Mouse (Mus musculus): ENCODE data around the gene Ppp1r37.
A peak's percentile ranks its signal among the peaks of the same experiment; 100 is the strongest.
"Not testable (repeated sequence)": the region's sequence is repeated elsewhere in the genome, so short reads cannot be mapped to it uniquely, and the experiment has no call there.

Gene Ppp1r37

DNA sequence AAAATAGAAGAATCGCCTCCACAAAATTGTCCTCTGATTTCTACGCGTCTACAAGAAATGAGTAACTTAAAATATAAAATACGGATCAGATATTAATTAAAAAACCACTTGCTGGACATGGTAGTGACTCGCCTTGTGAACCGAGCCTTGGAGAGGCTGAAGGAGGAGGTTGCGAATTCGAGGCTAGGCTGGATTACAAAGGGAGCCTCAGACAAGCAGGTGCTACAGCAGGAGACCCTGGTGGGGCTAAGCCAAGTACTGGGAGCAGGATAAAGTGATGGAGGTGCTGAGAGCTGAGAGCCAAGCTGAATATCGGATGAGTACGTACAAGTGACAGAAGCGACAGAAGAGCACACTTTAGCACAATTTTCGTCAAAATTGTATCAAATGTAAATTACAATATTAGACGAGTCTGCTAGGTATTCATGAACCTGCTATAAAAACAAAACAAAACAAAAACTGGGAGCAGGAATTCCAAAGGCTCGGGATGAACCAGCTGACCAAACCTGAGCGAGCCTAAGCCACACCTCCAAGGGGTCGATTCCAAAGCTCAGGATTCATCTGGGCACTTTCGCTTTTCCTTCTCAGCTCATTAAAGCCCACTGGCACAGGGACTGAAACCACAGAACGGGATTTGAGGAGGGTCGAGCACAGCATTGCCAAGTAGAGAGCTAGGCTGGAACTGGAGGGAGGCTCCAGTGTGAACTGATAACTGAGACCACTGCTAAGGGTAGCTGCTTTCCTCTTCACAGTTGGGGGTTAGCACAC lies at the start of gene Ppp1r37:
Gene Ppp1r37 (minus strand): TSS at position 434 of the 768 bp plus-strand sequence.
- no peak for DNase-seq (ENCODE audit: low spot score)

DNA sequence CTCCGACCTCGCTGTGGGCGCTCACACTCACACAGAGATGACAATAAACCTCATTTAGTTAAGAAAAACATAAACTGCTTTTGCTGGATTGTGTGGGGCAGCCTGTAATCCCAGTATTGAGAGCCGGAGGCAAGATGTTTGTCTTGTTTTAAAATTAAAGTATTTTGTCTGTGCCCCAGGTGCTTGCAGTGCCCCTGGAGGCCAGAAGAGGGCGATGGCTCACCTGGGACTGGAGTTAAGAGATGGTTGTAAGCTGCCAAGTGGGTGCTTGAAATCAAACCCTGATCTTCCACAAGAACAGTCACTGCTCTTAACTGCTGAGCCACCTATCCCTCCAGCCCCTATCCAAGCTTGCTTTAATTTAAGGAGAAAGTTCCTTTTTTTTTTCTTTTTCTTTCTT lies 48.1 kb upstream of the Ppp1r37 start:
- DNase-seq (ENCODE audit: low spot score) = no peak

DNA sequence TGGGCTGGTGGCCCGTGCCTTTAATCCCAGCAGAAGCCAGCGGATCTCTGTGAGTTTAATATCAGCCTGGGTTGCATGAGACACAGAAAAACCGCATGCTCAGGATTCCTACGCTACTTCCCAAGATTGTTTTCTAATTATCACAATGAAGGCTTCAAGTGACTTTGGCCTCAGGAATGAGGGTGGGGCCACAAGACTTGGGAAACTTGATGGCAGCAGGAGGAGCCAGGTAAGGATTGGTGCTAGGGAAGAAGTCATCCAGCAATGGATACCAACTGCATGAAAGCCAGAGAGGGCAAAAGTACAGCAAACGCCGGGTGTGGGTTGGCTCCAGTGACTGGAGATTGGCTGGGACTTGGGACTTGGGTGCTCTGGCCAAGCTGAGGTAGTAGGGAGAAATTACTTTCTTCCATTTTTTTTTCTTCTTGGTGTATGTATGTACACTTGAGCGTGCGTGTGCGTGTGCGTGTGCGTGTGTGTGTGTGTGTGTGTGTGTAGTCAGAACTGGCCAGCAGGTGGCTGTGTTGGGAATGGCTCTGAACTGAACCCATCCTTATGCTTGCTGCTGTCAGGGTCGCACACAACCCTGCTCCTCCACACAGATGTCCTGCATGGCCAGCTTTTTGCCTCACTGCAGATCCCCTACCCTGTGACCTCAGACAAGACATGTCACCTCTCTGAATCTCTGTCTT lies 46.9 kb upstream of the Ppp1r37 start:
- DNase-seq (ENCODE audit: low spot score) = no peak

DNA sequence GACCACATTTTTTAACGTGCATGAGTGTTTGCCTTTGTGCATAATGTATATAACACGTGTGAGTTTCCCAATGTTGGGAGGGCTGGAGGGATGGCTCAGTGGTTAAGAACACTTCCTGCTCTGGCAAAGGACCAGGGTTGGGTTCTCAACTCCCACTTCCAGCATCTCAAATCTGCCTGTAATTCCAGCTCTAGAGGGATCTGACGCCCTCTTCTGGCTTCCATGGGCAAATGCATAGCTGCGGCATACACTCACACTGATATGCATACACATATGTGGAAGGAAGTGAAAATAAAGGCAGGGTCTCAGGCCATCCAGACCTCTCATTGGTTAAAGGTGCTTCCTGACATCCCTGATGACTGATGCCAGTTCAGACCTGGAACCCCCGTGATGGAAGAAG lies 44.4 kb upstream of the Ppp1r37 start:
- no peak for DNase-seq (ENCODE audit: low spot score)

DNA sequence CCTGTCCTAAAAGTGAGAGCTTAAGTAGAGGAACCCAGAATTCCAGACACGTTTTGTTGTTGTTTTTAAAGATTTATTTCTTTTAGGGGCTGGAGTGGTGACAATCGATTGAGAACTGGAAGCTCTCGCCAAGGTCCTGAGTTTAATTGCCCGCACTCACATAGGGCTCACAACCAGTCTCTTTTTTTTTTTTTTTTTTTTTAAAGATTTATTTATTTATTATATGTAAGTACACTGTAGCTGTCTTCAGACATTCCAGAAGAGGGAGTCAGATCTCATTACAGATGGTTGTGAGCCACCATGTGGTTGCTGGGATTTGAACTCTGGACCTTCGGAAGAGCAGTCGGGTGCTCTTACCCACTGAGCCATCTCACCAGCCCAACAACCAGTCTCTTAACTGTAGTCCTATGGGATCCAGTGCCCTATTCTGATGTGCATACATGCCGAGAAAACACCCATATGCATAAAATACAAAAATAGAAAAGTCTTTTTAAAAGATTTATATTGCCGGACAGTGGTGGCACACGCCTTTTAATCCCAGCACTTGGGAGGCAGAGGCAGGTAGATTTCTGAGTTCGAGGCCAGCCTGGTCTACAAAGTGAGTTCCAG lies 41.8 kb upstream of the Ppp1r37 start:
- DNase-seq (ENCODE audit: low spot score) = not testable (repeated sequence)

DNA sequence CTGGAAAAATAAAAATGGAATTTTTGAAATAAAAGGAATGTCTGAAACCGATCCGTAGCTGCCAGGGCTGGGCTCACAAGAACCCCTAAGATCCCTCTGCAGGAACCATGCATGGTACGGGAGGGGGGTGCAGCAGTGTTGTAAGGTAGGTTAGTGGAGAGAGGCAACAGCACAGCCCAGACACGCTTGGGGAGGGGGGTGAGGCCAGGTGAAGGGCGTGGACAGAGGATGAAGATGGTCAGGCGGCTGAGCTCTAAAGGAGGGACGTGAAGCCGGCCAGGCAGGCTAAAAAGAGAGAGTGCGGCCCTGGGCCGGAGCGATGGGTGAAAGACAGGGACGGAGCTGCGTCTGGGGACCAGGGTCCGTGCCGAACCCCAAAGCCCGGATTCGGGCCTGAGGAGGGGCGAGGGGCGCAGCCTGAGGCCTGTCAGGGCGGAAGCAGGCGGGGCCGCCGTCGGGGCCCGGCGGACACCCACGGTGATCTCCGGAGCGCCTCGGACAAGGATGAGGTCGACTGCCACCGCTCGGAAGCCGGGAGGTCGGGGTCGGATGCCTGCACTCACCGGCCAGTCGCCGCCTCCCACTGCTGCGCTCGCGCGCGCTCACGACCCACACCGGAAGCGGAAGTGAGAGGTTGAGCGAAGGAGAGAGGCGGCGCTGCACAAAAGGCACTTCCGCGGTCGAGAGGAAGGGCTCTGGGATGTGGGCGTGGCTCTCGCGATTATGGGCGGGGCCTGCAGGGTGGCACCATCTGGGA lies 41.2 kb upstream of the Ppp1r37 start, which contains the start of gene Clasrp:
Gene Clasrp (minus strand): TSS at position 638 of the 757 bp plus-strand sequence.
- peak; percentile 93 for DNase-seq (ENCODE audit: low spot score)

DNA sequence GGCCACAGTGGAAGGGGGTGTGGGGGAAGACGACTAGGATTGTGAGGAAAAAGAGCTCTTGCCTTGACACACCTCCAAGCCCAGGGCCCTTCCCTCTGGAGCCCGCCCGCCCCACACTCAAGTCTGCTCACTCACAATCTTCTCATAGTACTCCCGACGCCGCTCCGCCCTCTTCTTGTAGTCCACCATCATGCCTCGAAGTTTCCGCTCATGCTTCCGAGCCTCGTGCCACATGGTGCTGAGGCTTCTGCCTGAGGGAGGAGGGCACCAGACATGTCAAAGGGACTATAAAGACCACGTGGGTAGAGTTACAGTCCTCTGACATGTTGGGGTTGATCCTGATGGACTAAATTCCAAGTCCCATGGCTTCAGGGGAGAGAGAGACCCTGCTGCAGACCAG lies 40.2 kb upstream of the Ppp1r37 start:
- no peak for DNase-seq (ENCODE audit: low spot score)

DNA sequence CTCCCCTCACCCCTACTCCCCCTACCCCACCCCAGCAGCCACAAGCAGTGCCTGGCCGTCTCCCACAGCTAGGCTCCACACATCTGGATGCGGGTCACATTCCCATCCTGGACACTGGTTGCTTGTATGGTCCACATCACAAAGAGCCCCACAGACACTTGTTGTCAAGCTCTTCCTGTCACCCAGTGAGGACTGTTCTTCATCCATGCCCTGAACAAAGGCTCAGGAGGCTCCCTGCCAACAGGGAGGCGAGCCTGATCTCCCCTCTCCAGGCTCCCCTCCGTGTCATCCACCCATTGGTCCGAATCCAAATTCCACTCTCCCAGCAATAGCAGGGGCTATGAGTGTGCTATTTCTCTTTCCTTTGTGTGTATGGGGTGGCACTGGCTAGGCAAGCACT lies 37.7 kb upstream of the Ppp1r37 start:
- no peak for DNase-seq (ENCODE audit: low spot score)

DNA sequence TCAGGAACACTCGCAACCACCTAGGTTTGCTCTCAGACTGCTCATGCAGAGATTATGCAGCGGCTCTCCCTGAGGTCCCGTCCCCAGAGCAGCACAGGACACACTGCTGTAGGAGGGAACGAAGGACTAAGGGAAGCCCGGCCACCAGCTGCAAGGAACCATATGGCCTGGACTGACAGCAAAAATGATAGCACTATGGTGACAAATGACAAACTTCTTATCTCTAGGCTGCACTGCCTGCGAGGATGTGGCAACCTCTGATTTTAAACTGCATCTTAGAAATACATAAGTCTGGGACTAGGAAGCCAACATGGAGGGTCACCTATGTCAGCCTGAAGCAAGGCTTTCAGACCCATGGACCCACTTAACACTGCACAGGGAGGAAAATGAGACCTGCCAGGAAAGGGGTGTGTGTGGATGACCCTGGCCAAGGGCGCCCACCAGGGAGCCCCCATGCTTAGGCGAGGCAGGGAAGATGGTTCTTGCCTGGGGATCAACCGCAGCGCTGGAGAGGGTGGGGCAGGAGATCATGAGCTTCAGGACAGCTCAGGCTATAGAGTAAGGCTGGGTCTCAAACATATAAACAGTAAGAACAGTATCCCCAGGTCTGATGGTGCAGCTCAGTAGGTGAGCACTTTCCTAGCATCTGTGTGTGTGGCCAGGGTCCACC lies 30.3 kb upstream of the Ppp1r37 start:
- DNase-seq (ENCODE audit: low spot score) = no peak

DNA sequence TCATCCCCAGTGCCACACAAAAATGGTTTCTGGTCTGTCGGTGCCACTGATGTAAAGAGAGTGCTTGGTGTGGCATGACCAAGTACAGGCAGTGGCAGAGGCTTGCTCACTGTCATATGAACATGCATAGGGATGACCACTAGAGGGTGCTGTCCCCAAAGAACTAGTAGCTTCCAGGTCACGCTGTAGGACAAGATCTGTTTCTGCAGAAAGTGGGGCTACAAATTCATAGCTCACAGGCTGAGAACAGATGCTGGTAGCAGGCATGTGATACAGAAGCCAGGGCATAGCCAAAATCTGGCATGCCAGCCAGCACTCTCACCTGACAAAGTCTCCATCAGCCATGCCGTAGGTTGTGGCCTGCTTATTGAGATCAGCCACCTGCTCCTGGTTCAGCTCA lies 27.0 kb upstream of the Ppp1r37 start:
- peak; percentile 47 for DNase-seq (ENCODE audit: low spot score)

DNA sequence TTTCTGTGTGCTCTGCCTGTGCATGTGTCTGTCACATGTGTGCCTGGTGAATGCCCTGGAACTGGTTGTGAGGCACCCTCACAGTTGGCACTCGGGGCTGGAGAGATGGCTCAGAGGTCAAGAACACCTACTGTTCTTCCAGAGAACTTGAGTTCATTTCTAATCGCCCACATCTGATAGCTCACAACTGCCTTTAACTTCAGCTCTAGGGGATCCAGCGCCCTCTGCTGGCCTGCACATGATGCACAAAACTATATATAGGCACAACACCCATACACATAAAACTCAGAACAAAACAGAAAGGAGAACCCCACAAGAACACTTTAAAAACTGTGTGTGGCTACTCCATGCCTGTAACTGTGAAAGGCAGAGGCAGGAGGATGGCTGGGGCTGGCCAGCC lies 26.3 kb upstream of the Ppp1r37 start:
- no peak for DNase-seq (ENCODE audit: low spot score)

DNA sequence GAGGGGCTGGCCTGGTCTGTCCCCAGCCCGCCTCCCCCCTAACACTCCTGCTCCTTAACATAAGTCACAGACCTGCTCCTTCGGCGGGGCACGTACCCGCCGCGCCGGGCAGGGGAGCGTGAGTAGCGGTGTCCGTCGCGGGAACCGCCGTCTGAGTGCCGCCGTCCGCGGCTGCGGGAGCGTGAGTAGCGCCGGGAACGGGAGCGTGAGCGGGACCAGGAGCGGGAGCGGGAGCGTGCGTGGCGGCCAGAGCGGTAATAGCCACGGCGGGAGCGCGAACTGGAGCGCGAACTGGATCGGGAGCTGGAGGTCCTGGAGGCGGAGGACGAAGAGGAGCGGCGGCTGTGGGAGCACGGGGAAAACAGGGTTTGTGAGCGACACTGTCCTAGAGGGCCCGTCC lies 23.4 kb upstream of the Ppp1r37 start:
- DNase-seq (ENCODE audit: low spot score) = no peak

DNA sequence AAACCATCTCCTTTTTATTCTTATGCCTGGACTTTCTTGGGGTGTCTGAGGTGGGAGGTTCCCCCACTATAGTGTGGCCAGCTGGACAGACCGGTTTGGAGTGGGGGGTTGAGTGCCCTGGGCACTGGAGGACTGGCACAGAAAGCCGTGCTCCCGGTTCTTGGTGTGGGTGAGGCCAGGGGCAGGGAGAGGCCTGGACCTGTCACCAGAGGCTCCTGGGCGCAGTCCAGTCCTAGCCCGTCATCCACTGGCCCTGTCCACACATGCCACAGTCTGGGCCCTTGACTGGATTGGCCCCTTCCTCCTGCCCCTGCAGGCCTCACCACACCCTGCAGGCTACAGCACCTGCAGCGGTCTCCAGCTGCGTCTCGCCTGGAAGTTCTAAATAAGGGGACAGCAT lies 17.8 kb upstream of the Ppp1r37 start:
- DNase-seq (ENCODE audit: low spot score) = no peak

DNA sequence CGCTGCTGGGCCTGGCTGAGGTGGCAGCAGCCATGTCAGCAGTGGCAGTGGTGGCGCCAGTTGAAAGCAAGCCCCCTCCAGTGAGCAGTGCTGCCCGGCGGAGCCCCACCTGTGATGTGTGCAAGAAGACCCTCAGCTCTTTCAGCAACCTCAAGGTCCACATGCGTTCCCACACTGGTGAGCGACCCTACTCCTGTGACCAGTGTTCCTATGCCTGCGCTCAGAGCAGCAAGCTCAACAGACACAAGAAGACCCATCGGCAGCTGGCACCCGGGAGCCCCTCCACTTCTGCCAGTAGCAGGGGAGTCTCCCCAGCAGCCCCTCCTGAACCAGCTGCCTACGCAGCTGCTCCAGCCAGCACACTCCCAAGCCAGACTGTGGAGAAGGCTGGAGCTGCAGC lies 16.9 kb upstream of the Ppp1r37 start:
- no peak for DNase-seq (ENCODE audit: low spot score)

DNA sequence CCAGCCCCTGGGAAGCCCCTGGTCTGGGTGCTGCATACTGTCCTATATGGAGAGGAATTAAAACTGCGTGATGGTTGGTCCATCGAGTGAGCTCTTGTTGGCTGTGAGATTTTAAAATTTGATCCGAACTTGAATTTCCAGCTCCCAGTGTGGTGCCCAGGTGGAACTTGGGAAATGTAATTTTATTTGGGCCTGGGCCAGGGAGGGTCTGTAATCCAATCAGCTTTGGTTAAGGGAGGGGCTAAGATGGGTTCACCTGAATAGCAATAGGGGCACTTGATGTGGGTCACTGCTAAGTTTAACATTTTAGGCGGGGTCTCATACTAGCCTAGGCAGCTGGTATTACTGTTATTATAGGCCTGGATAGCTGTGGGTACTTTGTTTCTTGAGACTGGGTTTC lies 15.6 kb upstream of the Ppp1r37 start:
- DNase-seq (ENCODE audit: low spot score) = no peak

DNA sequence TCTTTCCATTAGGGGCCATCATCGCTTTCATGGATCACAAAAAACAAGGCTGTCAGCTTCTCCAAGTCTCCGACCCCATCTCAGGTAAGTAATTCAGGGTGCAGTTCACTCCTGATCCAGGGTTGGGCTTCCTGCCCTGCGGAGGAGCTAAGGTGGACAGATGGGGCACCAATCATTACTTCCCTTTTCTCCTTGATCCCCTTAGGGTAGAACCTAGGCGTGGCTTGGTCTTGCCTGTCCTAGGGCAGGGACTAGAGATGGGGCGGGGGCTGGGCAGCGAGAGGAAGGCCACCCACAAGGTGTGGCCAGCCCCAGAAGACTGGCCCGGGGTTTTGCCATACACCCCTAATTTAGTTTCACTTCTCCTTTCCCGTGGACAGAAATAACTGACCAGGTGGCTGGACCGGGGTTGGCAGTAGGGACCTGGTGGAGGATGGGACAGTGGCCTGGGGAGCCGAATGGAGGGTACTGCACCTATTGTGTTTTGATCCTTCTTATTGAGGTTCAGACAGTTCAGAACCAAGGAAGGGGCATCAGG lies 15.1 kb upstream of the Ppp1r37 start:
- no peak for DNase-seq (ENCODE audit: low spot score)

DNA sequence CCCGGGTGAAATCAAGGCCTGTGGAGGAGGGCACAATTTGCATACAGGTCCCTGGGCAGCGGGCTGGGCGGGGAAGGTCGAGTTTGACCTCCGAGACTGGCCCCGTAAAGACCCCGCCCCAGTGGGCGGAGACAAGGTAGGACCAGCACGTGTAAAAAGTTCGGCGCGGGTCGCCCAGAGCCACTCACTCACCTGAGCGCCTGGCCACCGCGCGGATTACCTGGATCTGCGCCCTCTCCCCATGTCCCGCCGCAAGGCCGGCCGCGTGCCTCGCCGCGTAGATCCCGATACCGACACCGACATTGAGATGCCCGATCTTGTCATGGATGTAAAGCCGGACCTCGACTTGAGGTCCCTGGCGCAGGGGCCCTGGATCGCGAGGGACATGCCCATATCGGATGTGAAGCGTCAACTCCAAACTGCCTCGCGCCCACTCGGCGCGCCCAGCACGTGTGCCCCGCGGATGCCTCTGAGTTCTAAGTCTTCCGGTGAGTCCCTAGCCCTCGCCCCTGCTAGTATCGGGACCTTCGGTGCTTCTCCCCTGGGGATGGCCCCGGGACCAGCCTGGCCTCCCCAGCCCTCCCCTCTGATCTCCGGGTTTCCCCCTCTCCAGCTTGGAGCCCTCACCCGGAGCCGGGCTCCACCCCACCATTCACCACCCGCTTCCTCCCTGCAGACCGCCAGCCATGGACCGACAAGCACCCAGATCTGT lies 14.4 kb upstream of the Ppp1r37 start, which contains the start of the genes Zfp296 and Gemin7:
Gene Zfp296 (plus strand): TSS at position 147 of the 712 bp plus-strand sequence.
Gene Gemin7 (minus strand): TSS at position 455 of the 712 bp plus-strand sequence.
- DNase-seq (ENCODE audit: low spot score) = no peak

DNA sequence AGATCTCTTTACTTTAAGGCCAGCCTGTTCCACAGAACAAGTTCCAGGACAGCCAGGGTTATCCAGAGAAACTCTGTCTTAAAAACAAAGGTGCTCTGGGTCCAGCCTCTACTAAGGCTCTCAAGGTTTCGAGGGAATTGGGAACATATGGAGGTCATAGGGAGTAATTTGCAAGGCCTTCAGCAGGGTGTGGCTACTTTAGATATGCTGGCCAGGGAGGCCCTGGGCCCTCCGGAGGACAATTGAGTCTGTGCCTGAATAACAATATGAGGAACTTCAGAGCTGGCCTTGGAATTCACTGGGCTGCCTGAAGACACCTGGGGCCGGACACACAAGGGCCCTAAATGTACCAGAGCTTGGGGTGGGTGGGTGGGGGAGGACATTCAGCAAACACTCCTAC lies 12.7 kb upstream of the Ppp1r37 start:
- no peak for DNase-seq (ENCODE audit: low spot score)

DNA sequence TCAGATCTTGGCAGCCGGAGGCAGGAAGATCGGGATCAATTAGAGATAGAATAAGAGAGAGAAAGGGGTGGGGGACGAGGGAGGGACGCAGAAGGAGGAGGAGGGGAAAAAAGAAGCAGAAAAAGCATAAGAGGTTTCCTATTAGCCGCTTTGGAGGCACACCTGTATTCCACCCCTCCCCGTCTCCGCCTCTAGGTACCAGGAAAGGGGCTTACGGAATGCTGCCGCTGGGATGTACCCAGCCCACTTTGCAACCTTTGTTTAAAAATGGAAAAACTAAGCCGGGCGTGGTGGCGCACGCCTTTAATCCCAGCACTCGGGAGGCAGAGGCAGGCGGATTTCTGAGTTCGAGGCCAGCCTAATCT lies 10.9 kb upstream of the Ppp1r37 start:
- no peak for DNase-seq (ENCODE audit: low spot score)

DNA sequence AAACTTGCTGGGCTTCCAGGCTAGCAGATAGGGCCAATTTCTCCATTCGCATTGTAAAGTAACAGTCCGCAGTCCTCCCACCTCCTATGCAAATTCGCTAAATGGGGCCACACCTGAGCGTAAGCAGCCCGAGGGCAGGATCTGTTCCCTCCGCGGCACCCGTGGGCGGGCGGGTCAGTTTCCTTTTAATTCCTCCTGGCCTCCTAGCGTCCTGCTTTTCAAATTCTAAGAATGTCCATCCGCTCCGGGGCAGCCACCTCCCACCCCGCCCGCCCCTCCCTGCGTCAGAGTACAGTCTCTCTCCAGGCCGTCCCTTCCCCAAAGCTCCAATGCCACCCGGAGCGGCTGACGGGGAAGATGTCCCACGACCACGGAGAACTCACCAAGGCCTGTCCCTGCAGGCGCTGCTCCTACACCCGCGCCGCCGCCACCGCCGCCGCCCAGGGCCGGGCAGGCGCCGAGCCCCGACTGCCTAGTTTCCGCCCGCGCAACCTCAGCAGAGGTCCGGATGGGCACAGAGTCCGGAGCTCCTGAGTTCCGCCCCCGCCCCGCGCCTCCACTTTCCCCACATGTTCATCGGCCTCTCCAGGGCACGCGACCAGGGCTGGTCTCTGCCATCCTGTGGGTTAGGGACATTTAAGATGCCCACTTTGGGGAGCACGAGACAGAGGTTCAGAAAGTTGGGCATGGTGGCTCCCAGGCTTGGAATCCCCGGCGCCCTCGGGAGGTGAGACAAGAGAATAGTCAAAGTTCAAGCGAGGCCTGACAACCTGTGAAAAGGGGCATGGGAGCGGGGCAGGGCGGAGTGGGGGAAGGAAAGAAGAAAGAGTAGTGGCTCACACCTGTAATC lies 10.3 kb upstream of the Ppp1r37 start:
- peak; percentile 57 for DNase-seq (ENCODE audit: low spot score)

Data from ovary, adult 18-20 months (tissue).